Mouse (Mus musculus): ENCODE data around the gene Fsd1. TPM values are rescaled to one million over a fixed set of nuclear protein-coding genes. Genes with fewer than 3 reads are reported as not detected.

Gene Fsd1
- polyA plus RNA-seq, 1 experiment, result 130 TPM

DNA sequence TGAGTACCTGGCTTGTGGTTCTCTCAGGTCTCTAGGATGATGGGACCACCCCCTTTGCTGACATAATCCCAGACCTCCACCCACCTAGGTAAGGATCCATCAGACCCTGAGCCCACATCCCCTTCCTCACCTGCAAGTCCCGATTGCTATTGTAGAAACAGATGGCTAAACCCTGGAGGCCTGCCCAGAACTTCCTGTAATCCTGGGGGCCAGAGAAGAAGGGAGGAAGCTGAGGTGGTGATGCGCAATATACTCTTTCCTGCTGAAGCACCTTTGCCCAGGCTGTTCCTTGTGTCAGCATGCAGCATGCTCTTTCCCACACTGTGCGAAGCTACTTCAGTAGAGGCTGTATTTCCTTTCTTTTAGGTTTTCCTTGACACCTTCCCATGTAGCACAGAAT is 16.7 kb downstream of the Fsd1 start:
- TF ChIP-seq POLR2A (IDR thresholded peaks at IDR 0.05; ENCODE audit: borderline replicate concordance, extremely low read depth, insufficient read depth, insufficient read length, poor library complexity, severe bottlenecking), result no peak

DNA sequence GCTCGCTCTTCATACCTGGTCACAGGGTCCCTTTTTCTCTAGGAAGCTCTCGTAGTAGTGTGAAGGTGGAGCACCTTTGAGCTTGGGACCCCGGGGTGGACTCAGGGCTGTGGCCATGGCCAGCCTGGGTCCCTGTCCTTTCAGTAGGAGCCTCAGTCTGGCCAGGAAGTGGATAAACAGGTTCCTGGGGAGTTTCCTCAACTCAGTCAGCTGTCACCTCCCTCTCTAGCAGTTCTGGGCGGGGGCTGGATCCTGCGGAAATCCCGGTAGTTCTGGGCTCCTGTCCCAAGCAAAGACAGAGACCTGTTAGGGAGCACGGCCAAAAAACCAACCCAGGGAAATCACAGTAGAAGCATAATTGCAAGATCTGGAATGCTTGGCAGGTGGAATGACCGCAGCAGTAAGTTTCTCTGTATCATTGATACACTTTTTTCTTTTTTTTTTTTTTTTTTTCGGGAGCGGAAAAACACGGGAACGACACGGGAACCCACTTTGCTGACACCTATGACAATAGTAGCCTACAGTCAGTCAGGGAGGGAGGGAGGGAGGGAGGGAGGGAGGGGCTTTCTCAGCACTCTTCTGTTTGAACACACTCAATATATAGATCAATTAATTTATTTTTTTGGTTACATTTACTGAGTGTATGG is 19.2 kb downstream of the Fsd1 start, which contains the start of the genes Stap2 and Mpnd:
Gene Stap2, minus strand, starts transcription at position 170 of the 647 bp plus-strand sequence.
Gene Mpnd, plus strand, starts transcription at position 297 of the 647 bp plus-strand sequence.
- DNase-seq (ENCODE audit: low read depth), result peak; percentile 69

More for the DNA sequence above, 16.7 kb downstream of the Fsd1 start:
- DNase-seq (ENCODE audit: low read depth), result no peak

DNA sequence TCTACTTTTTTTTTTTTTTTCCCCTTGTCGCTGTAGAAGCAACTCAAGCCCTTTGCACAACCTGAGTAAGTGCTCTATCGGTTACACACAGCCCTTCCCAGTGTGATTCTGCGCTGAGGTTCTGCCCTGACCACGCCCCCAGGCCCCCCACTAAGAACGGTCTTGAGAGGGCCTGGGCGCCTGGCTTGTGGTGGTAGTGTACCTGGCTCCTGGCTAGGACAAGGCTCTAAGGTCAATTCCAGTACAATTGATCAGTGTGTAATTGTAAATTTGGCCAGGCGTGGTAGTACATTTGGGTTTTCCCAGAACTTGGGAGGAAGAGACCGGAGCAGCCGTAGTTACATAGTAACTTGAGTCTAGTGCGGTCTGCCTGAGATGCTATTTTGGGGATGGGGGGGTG is 20.6 kb downstream of the Fsd1 start:
- TF ChIP-seq CTCF (IDR thresholded peaks at IDR 0.05; ENCODE audit: borderline replicate concordance, extremely low read depth, insufficient read depth, insufficient read length), result no peak
- no peak for TF ChIP-seq POLR2A (IDR thresholded peaks at IDR 0.05; ENCODE audit: borderline replicate concordance, extremely low read depth, insufficient read depth, insufficient read length, poor library complexity, severe bottlenecking)
- no peak for DNase-seq (ENCODE audit: low read depth)

More for the DNA sequence above, 19.2 kb downstream of the Fsd1 start, which contains the start of the genes Stap2 and Mpnd:
- TF ChIP-seq POLR2A (IDR thresholded peaks at IDR 0.05; ENCODE audit: borderline replicate concordance, extremely low read depth, insufficient read depth, insufficient read length, poor library complexity, severe bottlenecking), result no peak
- no peak for TF ChIP-seq CTCF (IDR thresholded peaks at IDR 0.05; ENCODE audit: borderline replicate concordance, extremely low read depth, insufficient read depth, insufficient read length)

DNA sequence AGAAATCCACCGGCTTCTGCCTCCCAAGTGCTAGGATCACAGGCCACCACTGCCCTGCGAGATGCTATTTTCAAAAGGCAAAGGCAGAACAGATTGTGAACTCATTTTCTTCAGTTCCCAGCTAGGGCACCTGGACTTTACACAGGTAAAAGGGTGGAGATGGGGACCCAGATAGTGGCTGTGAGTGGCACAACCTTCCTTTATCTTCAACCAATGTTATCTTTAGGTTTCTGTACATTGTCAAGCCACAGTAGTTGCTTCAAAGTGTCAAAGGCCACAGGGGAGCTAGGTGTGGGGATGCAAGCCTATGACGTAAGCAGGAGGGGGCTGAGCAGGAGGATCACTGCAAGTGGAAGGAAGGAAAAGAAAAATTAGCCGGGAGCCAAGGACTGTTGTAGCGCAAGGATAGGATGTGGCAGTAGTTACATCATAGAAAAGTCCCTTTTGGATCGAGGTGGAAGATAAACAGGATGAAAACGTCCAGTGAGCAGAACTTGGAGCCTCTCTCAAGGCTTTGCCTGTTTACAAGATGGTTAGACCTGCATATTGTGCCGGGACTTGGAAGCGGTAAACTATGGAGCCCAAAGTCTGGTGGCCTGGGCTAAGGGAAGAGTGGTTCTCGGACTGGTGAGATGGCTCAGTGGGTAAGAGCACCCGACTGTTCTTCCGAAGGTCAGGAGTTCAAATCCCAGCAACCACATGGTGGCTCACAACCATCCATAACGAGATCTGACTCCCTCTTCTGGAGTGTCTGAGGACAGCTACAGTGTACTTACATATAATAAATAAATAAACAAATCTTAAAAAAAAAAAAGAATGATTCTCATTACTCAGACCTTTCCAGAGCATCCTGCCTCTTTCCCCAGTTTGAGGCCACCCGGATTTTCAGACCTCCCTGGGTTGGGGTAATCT is 21.4 kb downstream of the Fsd1 start:
- TF ChIP-seq CTCF (IDR thresholded peaks at IDR 0.05; ENCODE audit: borderline replicate concordance, extremely low read depth, insufficient read depth, insufficient read length) (no peak), POLR2A (IDR thresholded peaks at IDR 0.05; ENCODE audit: borderline replicate concordance, extremely low read depth, insufficient read depth, insufficient read length, poor library complexity, severe bottlenecking) (no peak)
- DNase-seq (ENCODE audit: low read depth), result peak; percentile 45

DNA sequence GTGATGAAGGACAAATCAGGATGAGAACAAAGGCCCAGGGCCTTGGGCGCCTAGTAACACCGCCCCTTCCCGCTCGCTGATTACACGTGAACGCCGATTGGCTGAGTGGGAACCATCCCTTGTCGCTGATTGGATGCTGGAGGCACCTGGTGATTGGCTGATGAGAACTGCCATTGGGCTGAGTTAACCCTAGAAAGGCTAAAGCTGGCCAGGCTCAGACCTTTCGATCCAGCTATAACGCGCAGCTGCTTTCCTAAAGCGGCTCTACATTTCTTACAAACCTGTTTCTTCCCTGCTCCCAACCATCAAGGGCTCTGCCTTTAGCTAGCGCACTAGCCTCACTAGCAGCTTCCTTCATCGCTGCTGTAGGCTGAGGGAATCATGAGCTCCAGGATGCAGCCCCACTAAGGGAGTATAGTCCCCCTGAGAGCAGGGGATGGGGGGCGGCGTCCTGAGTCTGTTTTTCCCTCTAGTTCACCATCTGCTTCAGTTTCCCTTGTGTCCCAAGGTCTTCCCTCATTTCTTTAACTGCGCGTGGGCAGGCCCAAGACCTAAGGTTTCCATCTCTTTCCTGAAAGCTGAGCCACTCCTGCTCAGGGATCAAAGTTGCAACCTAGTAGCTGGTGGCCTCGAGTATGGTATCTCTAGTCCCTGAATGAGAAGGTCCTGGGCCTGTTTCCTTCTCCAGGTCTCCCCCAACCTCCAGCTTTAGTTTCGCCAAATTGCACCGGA is 22.2 kb downstream of the Fsd1 start:
- DNase-seq (ENCODE audit: low read depth), result peak; percentile 99
- TF ChIP-seq CTCF (IDR thresholded peaks at IDR 0.05; ENCODE audit: borderline replicate concordance, extremely low read depth, insufficient read depth, insufficient read length), result no peak
- 0 out of 2 replicates have a peak, but pooled peaks have one; percentile 40 for TF ChIP-seq POLR2A (IDR thresholded peaks at IDR 0.05; ENCODE audit: borderline replicate concordance, extremely low read depth, insufficient read depth, insufficient read length, poor library complexity, severe bottlenecking)

DNA sequence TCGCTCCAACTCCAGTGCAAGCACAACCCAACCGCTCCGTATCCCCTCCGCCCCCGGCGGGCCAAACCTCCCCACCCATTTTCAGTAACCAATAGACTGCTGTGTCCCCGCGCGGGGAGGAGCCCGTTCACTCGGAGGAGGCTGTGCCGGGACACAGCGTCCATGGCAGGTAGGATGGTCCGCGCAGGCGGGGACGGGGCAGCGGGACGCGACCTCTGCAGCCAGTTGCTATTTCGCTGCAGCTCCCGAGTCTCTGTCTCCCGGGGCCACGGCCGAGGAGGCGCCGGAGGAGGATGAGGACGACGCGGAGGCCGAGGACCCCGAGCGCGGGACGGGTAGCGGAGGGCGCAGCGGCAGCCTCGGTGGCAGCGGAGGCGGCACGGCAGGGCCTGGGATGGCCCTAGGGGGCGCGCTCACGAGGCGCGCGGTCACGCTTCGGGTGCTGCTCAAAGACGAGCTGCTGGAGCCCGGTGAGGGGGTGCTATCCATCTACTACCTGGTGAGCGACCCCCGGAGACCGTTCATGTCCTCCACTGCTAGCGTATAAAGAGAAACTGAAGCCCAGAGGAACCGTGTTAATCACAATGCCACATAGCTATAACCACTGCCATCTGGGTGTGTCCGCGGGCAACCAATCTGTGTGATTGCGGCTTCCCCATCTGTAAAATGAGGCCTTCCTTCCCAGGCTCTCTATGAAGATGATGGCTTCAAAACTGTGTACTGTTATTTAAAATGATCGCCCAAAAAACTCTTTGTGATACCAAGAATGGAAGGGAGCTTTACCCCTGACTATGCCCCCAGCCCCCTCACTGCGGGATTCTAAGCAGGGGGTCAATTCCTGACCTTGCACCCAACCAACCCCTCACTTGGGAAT is 23.0 kb downstream of the Fsd1 start:
- DNase-seq (ENCODE audit: low read depth), result peak; percentile 97
- peak; percentile 88 for TF ChIP-seq POLR2A (IDR thresholded peaks at IDR 0.05; ENCODE audit: borderline replicate concordance, extremely low read depth, insufficient read depth, insufficient read length, poor library complexity, severe bottlenecking)
- TF ChIP-seq CTCF (IDR thresholded peaks at IDR 0.05; ENCODE audit: borderline replicate concordance, extremely low read depth, insufficient read depth, insufficient read length), result peak; percentile 31; the same call in 1 of the 2 replicates

DNA sequence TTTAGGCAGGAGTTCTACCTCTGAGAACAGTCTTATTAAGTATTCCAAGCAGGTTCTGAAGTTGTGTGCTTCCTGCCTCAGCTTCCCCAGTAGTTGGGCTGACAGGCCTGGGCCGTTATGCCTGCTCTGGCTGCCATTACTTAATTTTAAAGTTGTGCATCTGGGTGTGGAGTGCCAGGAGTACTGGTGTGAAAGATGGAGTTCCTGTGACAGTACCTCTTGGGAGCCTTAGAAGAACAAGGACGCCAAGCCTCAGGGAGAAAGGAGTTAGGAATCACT is 23.6 kb downstream of the Fsd1 start:
- no peak for DNase-seq (ENCODE audit: low read depth)
- TF ChIP-seq CTCF (IDR thresholded peaks at IDR 0.05; ENCODE audit: borderline replicate concordance, extremely low read depth, insufficient read depth, insufficient read length) (no peak), POLR2A (IDR thresholded peaks at IDR 0.05; ENCODE audit: borderline replicate concordance, extremely low read depth, insufficient read depth, insufficient read length, poor library complexity, severe bottlenecking) (no peak)

DNA sequence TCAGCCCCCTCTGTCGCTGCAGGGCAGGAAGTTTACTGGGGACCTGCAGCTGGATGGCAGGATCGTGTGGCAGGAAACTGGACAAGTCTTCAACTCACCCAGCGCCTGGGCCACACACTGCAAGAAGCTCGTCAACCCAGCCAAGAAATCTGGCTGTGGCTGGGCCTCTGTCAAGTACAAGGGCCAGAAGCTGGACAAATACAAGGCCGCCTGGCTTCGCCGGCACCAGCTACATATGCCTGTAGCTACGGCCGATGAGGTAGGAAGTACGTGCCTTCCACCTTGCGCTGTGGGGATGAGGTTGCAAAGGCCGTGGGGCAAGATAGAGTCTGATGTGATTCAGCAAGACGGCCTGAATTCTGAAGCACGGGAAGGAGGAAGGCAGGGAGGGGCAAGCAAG is 23.9 kb downstream of the Fsd1 start:
- TF ChIP-seq CTCF (IDR thresholded peaks at IDR 0.05; ENCODE audit: borderline replicate concordance, extremely low read depth, insufficient read depth, insufficient read length), result no peak
- no peak for TF ChIP-seq POLR2A (IDR thresholded peaks at IDR 0.05; ENCODE audit: borderline replicate concordance, extremely low read depth, insufficient read depth, insufficient read length, poor library complexity, severe bottlenecking)
- no peak for DNase-seq (ENCODE audit: low read depth)

DNA sequence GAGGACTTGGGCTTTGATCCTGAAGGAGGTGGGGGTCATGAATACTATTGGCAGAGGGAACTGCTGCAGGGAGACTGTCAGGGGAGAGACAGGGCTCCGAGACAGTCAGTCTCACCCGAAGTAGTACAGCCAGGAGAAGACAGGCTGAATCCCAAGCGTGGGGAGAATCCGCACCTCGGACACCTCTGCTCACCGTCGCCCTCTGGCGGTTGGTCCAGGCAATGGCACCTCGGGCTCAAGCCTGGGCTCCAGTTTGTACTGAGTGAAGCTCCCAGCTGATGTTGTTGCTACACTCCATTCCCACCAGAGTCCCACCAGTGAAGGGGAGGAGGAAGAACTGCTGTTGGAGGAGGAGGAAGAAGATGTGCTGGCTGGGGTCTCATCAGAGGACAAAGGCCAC is 24.4 kb downstream of the Fsd1 start:
- no peak for TF ChIP-seq POLR2A (IDR thresholded peaks at IDR 0.05; ENCODE audit: borderline replicate concordance, extremely low read depth, insufficient read depth, insufficient read length, poor library complexity, severe bottlenecking)
- TF ChIP-seq CTCF (IDR thresholded peaks at IDR 0.05; ENCODE audit: borderline replicate concordance, extremely low read depth, insufficient read depth, insufficient read length), result peak; percentile 98
- DNase-seq (ENCODE audit: low read depth), result peak; percentile 47

DNA sequence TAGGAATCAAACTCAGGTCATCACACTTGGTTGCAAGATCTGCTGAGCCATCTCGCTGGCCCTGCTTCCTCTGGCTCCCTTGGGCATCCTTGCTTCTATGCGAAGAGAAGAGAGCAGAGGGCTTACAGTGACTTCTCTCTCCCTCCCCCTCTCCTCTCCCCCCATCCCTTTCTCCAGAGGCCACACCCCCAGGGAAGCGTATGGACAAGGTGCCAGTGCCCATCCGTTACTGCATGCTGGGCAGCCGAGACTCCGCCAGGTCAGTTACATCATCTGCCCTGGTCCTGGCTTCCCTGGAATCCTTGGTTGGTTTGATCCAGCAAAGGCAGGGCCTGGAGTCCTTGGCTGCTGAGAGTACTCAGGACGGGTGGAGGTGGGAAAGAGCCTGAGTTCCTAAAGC is 25.1 kb downstream of the Fsd1 start:
- TF ChIP-seq CTCF (IDR thresholded peaks at IDR 0.05; ENCODE audit: borderline replicate concordance, extremely low read depth, insufficient read depth, insufficient read length) (no peak), POLR2A (IDR thresholded peaks at IDR 0.05; ENCODE audit: borderline replicate concordance, extremely low read depth, insufficient read depth, insufficient read length, poor library complexity, severe bottlenecking) (no peak)

More for the DNA sequence above, 25.1 kb downstream of the Fsd1 start:
- no peak for DNase-seq (ENCODE audit: low read depth)

Measured in brain, embryonic 14.5 days (tissue).